Mouse (Mus musculus) CH12.LX (cell line): ENCODE data around the gene M6pr. TPM values are rescaled to one million over a fixed set of nuclear protein-coding genes. Genes with fewer than 3 reads are reported as not detected.
A peak's percentile ranks its signal among the peaks of the same experiment; 100 is the strongest.

Source experiments
- DNase-seq: peaks from one replicate; pipeline ENCODE4 v3.0.0-alpha.2; 2013; ENCODE audit errors: extremely low read depth
- H3K27ac ChIP-seq: 2 replicates; pipeline ENCODE4 v1.5.1; 2012; ENCODE audit warnings: low read depth, mild to moderate bottlenecking, control low read depth, moderate library complexity; ENCODE audit not compliant: insufficient read depth
- H3K27me3 ChIP-seq: replicated peaks from 2 replicates; pipeline ENCODE3; 2012; ENCODE audit warnings: inconsistent platforms
- H3K36me3 ChIP-seq, 2 experiments: replicated peaks in 1 of 2; 2 replicates each; pipeline versions ENCODE3 to v1.6.1; 2012; ENCODE audit warnings: inconsistent platforms in 1 of 2, low read length in 1 of 2, mild to moderate bottlenecking in 1 of 2, mixed read lengths in 1 of 2, moderate library complexity in 1 of 2; ENCODE audit not compliant: control insufficient read depth in 1 of 2, insufficient read depth in 1 of 2
- H3K4me1 ChIP-seq, 2 experiments: 2 replicates each; pipeline ENCODE4 v1.6.1; 2012; ENCODE audit warnings: inconsistent platforms in 1 of 2, moderate library complexity in 1 of 2; ENCODE audit not compliant: insufficient read depth in 2 of 2, control insufficient read depth in 1 of 2
- H3K4me2 ChIP-seq: 2 replicates; pipeline ENCODE4 v1.6.1; 2012; ENCODE audit warnings: low read depth, mild to moderate bottlenecking, control low read depth; ENCODE audit not compliant: poor library complexity, insufficient read depth, severe bottlenecking
- H3K4me3 ChIP-seq, 3 experiments: fragments of 150-350 bp in 1 of 3; sonication (generic) in 1 of 3; replicated peaks in 1 of 3; 2 replicates each; pipeline versions ENCODE3 to v1.5.1; 2011 to 2012; ENCODE audit warnings: low read depth in 2 of 3, low read length in 2 of 3, mild to moderate bottlenecking in 2 of 3, moderate library complexity in 2 of 3, control low read depth in 1 of 3, improper control_type of control experiment in 1 of 3, inconsistent platforms in 1 of 3, mixed read lengths in 1 of 3; ENCODE audit not compliant: poor library complexity in 1 of 3
- H3K79me2 ChIP-seq: replicated peaks from 2 replicates; pipeline ENCODE4 v1.6.1; 2012; ENCODE audit warnings: mild to moderate bottlenecking, moderate library complexity; ENCODE audit not compliant: control insufficient read depth, poor library complexity, insufficient read depth, severe bottlenecking; ENCODE audit errors: extremely low read depth
- H3K9ac ChIP-seq: 2 replicates; pipeline ENCODE4 v1.6.1; 2012; ENCODE audit warnings: low read depth, mild to moderate bottlenecking, control low read depth, moderate library complexity; ENCODE audit not compliant: insufficient read depth
- H3K9me3 ChIP-seq: replicated peaks from 2 replicates; pipeline ENCODE3; 2012; ENCODE audit warnings: low read length, inconsistent platforms, mixed read lengths
- BHLHE40 ChIP-seq: IDR thresholded peaks from 2 replicates; pipeline ENCODE4 v1.6.1; 2011; ENCODE audit warnings: mild to moderate bottlenecking, low read depth, low read length, improper control_type of control experiment
- CHD2 ChIP-seq: IDR thresholded peaks from 2 replicates; pipeline ENCODE4 v1.6.1; 2011; ENCODE audit warnings: low read length, improper control_type of control experiment
- CTCF ChIP-seq, 2 experiments: IDR thresholded peaks in 1 of 2; conservative IDR thresholded peaks in 1 of 2; 2 replicates each; pipeline ENCODE4 v1.5.1; 2011 to 2012; ENCODE audit warnings: low read depth in 2 of 2, low read length in 2 of 2, improper control_type of control experiment in 1 of 2, inconsistent platforms in 1 of 2, mild to moderate bottlenecking in 1 of 2, moderate library complexity in 1 of 2
- E2F4 ChIP-seq: IDR thresholded peaks from 2 replicates; pipeline ENCODE4 v1.6.1; 2011; ENCODE audit warnings: low read depth, low read length, improper control_type of control experiment; ENCODE audit not compliant: insufficient replicate concordance
- ELF1 ChIP-seq: IDR thresholded peaks from 2 replicates; pipeline ENCODE4 v1.6.1; 2014; ENCODE audit warnings: low read depth, mild to moderate bottlenecking, inconsistent platforms, low read length, improper control_type of control experiment
- EP300 ChIP-seq: IDR thresholded peaks from 2 replicates; pipeline ENCODE4 v1.6.1; 2011; ENCODE audit warnings: low read length, improper control_type of control experiment
- GABPA ChIP-seq: IDR thresholded peaks from 2 replicates; pipeline ENCODE4 v1.6.1; 2012; ENCODE audit warnings: low read depth, low read length, improper control_type of control experiment, inconsistent platforms; ENCODE audit not compliant: insufficient replicate concordance
- HCFC1 ChIP-seq: IDR thresholded peaks from 2 replicates; pipeline ENCODE4 v1.6.1; 2012; ENCODE audit warnings: low read depth, mild to moderate bottlenecking, inconsistent platforms, low read length, improper control_type of control experiment
- IRF4 ChIP-seq: IDR thresholded peaks from 2 replicates; pipeline ENCODE4 v1.6.1; 2014; ENCODE audit warnings: low read depth, mild to moderate bottlenecking, inconsistent platforms, low read length, improper control_type of control experiment
- JUN ChIP-seq: IDR thresholded peaks from 2 replicates; pipeline ENCODE4 v1.6.1; 2011; ENCODE audit warnings: low read depth, mild to moderate bottlenecking, low read length, improper control_type of control experiment, moderate library complexity; ENCODE audit not compliant: insufficient read depth
- JUND ChIP-seq: conservative IDR thresholded peaks from 2 replicates; pipeline ENCODE4 v1.6.1; 2011; ENCODE audit warnings: low read depth, low read length, improper control_type of control experiment
- MAFK ChIP-seq: IDR thresholded peaks from 2 replicates; pipeline ENCODE4 v1.6.1; 2011; ENCODE audit warnings: low read length, improper control_type of control experiment; ENCODE audit not compliant: insufficient replicate concordance
- MAX ChIP-seq: IDR thresholded peaks from 2 replicates; pipeline ENCODE4 v1.6.1; 2011; ENCODE audit warnings: low read length, improper control_type of control experiment
- MAZ ChIP-seq: IDR thresholded peaks from 2 replicates; pipeline ENCODE4 v1.6.1; 2012; ENCODE audit warnings: low read depth, mild to moderate bottlenecking, inconsistent platforms, low read length, improper control_type of control experiment, moderate library complexity
- MXI1 ChIP-seq: IDR thresholded peaks from 2 replicates; pipeline ENCODE4 v1.6.1; 2011; ENCODE audit warnings: mild to moderate bottlenecking, low read depth, low read length, improper control_type of control experiment
- MYC ChIP-seq: IDR thresholded peaks from 2 replicates; pipeline ENCODE4 v1.6.1; 2011; ENCODE audit warnings: low read depth, mild to moderate bottlenecking, improper control_type of control experiment, low read length
- NRF1 ChIP-seq: IDR thresholded peaks from 2 replicates; pipeline ENCODE4 v1.6.1; 2014; ENCODE audit warnings: low read depth, mild to moderate bottlenecking, inconsistent platforms, low read length, improper control_type of control experiment, moderate library complexity
- PAX5 ChIP-seq: IDR thresholded peaks from 2 replicates; pipeline ENCODE4 v1.6.1; 2012; ENCODE audit warnings: low read length, inconsistent platforms, mixed read lengths
- POLR2A ChIP-seq: IDR thresholded peaks from 2 replicates; pipeline ENCODE4 v1.6.1; 2011; ENCODE audit warnings: low read depth, mild to moderate bottlenecking, improper control_type of control experiment, low read length
- RAD21 ChIP-seq: IDR thresholded peaks from 2 replicates; pipeline ENCODE4 v1.6.1; 2011; ENCODE audit warnings: low read depth, mild to moderate bottlenecking, low read length, improper control_type of control experiment, moderate library complexity
- RCOR1 ChIP-seq: conservative IDR thresholded peaks from 2 replicates; pipeline ENCODE4 v1.6.1; 2012; ENCODE audit warnings: low read depth, mild to moderate bottlenecking, inconsistent platforms, low read length, improper control_type of control experiment
- SIN3A ChIP-seq: IDR thresholded peaks from 2 replicates; pipeline ENCODE4 v1.6.1; 2012; ENCODE audit warnings: low read length, improper control_type of control experiment, inconsistent platforms
- SMC3 ChIP-seq: IDR thresholded peaks from 2 replicates; pipeline ENCODE4 v1.6.1; 2011; ENCODE audit warnings: low read depth, low read length, improper control_type of control experiment
- TBP ChIP-seq: conservative IDR thresholded peaks from 2 replicates; pipeline ENCODE4 v1.6.1; 2011; ENCODE audit warnings: low read depth, low read length, improper control_type of control experiment
- UBTF ChIP-seq: IDR thresholded peaks from 2 replicates; pipeline ENCODE4 v1.6.1; 2012; ENCODE audit warnings: low read depth, mild to moderate bottlenecking, inconsistent platforms, low read length, improper control_type of control experiment, moderate library complexity
- USF1 ChIP-seq: IDR thresholded peaks from 2 replicates; pipeline ENCODE4 v1.6.1; 2014; ENCODE audit warnings: low read depth, mild to moderate bottlenecking, inconsistent platforms, low read length, improper control_type of control experiment
- ZC3H11A ChIP-seq: IDR thresholded peaks from 2 replicates; pipeline ENCODE4 v1.6.1; 2012; ENCODE audit warnings: low read depth, mild to moderate bottlenecking, inconsistent platforms, low read length, improper control_type of control experiment
- ZKSCAN1 ChIP-seq: IDR thresholded peaks from 2 replicates; pipeline ENCODE4 v1.6.1; 2012; ENCODE audit warnings: low read depth, inconsistent platforms, low read length, improper control_type of control experiment, borderline replicate concordance
- ZMIZ1 ChIP-seq: IDR thresholded peaks from 2 replicates; pipeline ENCODE4 v1.6.1; 2012; ENCODE audit warnings: low read depth, mild to moderate bottlenecking, inconsistent platforms, low read length, improper control_type of control experiment
- ZNF384 ChIP-seq: IDR thresholded peaks from 2 replicates; pipeline ENCODE4 v1.6.1; 2012; ENCODE audit warnings: low read depth, low read length, improper control_type of control experiment, inconsistent platforms
- dilution Hi-C: fragments of 300-500 bp; cut with MboI; formaldehyde crosslinking; loops from 2 replicates; pipeline ENCODE4 v1.14.3; 2020; ENCODE audit warnings: low sequenced_read_pairs; ENCODE audit not compliant: extremely low pct_unique_long_range_greater_than_20kb, extremely low pct_ligation_motif_present
- in situ Hi-C: fragments of 300-500 bp; cut with MboI; formaldehyde crosslinking; loops from 3 replicates; pipeline ENCODE4 v1.14.3; 2019; ENCODE audit warnings: low sequenced_read_pairs, low pct_ligation_motif_present, low pct_unique_long_range_greater_than_20kb, mixed read lengths
- polyA plus RNA-seq: library from polyadenylated mRNA; unstranded; fragments of >175 nt; gene quantifications from 2 replicates; pipeline ENCODE4 v1.2.1, GENCODE M21; 2012; ENCODE audit warnings: low read depth; ENCODE audit not compliant: insufficient read length
- total RNA-seq, 2 experiments: library from RNA; depleted of rRNA; stranded (reverse); fragments of 300-350 nt in 1 of 2; fragments of >200 nt in 1 of 2; gene quantifications; 2 replicates each; pipeline ENCODE4 v1.2.3; 2012 to 2014

Gene M6pr
- total and polyA plus RNA-seq, 3 experiments: 148 to 291 (median 228) TPM

DNA sequence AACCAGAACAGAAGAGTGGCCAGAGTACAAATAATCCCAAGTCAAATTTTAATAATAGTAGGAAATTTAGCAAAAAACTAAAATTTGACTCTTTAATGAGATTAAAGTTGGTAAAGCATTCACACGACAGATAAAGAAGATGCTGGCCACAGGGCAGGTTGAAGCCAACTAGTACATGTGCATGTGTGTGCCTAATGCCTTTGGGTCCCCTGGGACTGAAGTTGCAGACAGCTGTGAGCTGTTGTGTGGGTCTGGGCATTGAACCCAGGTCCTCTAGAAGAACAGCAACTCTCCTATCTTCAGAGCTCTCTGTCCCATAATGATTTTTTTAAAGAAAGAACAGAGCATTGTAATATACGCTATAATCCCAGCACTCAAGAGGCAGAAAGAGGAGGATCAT, 17.3 kb upstream of the M6pr start (continued):
- TF ChIP-seq MXI1 (no peak), ZNF384 (peak; percentile 68), ELF1 (no peak), HCFC1 (no peak), MAZ (no peak)

DNA sequence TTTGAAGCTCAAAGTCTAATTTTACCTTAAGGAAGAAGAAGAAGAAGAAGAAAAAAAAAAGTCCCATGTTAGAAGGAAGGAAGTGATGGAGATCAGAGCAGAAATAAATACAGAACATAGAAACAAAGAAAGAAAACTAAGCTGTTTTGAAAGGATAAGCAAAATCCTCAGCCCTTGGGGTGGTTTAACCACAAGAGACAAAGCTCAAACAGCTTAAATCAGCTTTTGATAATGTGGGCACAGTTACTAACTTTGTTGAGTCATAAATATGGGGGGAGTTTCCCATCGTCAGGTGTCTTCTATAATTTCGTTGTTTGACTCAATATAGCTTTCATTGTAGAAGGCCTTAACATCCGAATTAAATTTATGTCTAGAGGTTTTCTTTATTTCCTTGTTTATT, 16.8 kb upstream of the M6pr start:
- H3K27ac ChIP-seq: peak overlapping the region; percentile 42; the same call in 1 of the 2 replicates
- H3K4me3 ChIP-seq: no peak overlapping the region

DNA sequence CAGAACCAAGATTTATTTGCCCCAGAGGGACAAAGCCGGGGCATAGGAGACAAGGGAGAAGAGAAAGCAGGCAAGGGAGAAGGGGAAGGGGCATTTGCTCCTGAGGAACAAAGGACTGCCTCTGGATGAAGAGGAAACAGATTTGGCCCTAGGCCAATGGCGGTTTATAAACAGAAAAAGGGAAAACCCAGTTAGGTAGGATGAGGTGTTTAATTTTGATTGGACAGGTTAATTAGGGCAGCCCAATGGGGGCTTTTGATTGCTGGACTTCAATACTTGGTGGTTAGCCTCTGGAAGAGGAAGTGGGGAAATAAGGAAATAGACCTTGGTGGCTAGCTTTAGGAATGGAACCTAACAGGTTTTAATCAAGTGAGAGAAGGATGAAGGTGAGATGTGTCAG, 16.3 kb upstream of the M6pr start:
- Histone ChIP-seq H3K4me1 (peaks cover 18 to 61% of the 10 kb centered on the region in 2 experiments), H3K27ac (peak overlapping the region; percentile 72; the same call in 1 of the 2 replicates), H3K9me3 (no peaks in the 10 kb centered on the region), H3K27me3 (no peaks in the 10 kb centered on the region), H3K4me2 (peak overlapping the region; percentile 77), H3K36me3 (no peaks in the 10 kb centered on the region), H3K9ac (peak overlapping the region; percentile 32; the same call in 1 of the 2 replicates), H3K79me2 (peaks cover 5% of the 10 kb centered on the region; the same call in 1 of the 2 replicates), H3K4me3 (peak overlapping the region in 2 of 3 experiments; percentile 9 to 44)
- peak; percentile 73 for DNase-seq
- dilution Hi-C loops: no loop called here
- in situ Hi-C loops: no loop called here
- TF ChIP-seq ZKSCAN1: no peak
- peak; percentile 49 for TF ChIP-seq EP300
- TF ChIP-seq MAX: no peak
- no peak for TF ChIP-seq CTCF (conservative IDR thresholded peaks at IDR 0.05 in 1 of 2, IDR thresholded peaks at IDR 0.05 in 1 of 2; ENCODE audit: low read depth in 2 of 2, low read length in 2 of 2)
- TF ChIP-seq JUN: no peak; the same call in 1 of the 2 replicates
- no peak for TF ChIP-seq GABPA
- 0 out of 2 replicates have a peak, but pooled peaks have one; percentile 31 for TF ChIP-seq CHD2
- TF ChIP-seq USF1: no peak
- TF ChIP-seq BHLHE40: 0 out of 2 replicates have a peak, but pooled peaks have one; percentile 11
- no peak for TF ChIP-seq NRF1
- 0 out of 2 replicates have a peak, but pooled peaks have one; percentile 25 for TF ChIP-seq SIN3A
- no peak for TF ChIP-seq UBTF
- TF ChIP-seq HCFC1: peak; percentile 34; the same call in 1 of the 2 replicates
- 0 out of 2 replicates have a peak, but pooled peaks have one; percentile 16 for TF ChIP-seq MAFK
- no peak for TF ChIP-seq MXI1
- no peak for TF ChIP-seq PAX5
- peak; percentile 50; the same call in 1 of the 2 replicates for TF ChIP-seq ZMIZ1
- no peak for TF ChIP-seq ZNF384
- peak; percentile 41; the same call in 1 of the 2 replicates for TF ChIP-seq POLR2A
- TF ChIP-seq IRF4: peak; percentile 29; the same call in 1 of the 2 replicates
- TF ChIP-seq MYC: no peak
- TF ChIP-seq RCOR1: peak; percentile 67; the same call in 1 of the 2 replicates
- TF ChIP-seq TBP: peak; percentile 84; the same call in 1 of the 2 replicates
- TF ChIP-seq SMC3: no peak
- no peak for TF ChIP-seq RAD21
- TF ChIP-seq ZC3H11A: no peak
- peak; percentile 21; the same call in 1 of the 2 replicates for TF ChIP-seq JUND

More for the DNA sequence above, 16.8 kb upstream of the M6pr start:
- Histone ChIP-seq H3K4me2 (peak overlapping the region; percentile 77), H3K36me3 (no peaks in the 10 kb centered on the region), H3K4me1 (peaks cover 18 to 64% of the 10 kb centered on the region in 2 experiments), H3K9ac (peak overlapping the region; percentile 32; the same call in 1 of the 2 replicates), H3K27me3 (no peaks in the 10 kb centered on the region), H3K79me2 (0 out of 2 replicates have a peak, but pooled peaks cover under 1% of the 10 kb centered on the region), H3K9me3 (no peaks in the 10 kb centered on the region)
- TF ChIP-seq ZNF384 (peak; percentile 10), E2F4 (no peak)
- dilution Hi-C loops: no loop called here
- no peak for DNase-seq
- in situ Hi-C loops: no loop called here
